16 mouse cellular contexts compared by ENCODE assay signal in genomic region chr7:141959133-141959532, GRCm38 (mm10). TPM values are rescaled to one million over a fixed set of nuclear protein-coding genes. Genes with fewer than 3 reads are reported as not detected.
DNase-seq lines count a peak whose midpoint lies in the region; ATAC-seq and TF ChIP-seq lines count a peak whose summit lies in the region.
"Had no signal": no experiment of that assay in that cellular context is flagged by ENCODE, and none has a peak within 500 bp of the region (broad histone marks: within the 10 kb centered on the region; RNA-seq: fewer than 3 reads in every experiment).

No protein-coding gene starts in this region.

- H3K9ac ChIP-seq in MEL (ENCODE audit: control insufficient read depth, low read depth, low read length, poor library complexity, severe bottlenecking) = no peak overlapping the region
- no peak overlapping the region for H3K9ac ChIP-seq in liver, postnatal 0 days (replicated peaks)
- H3K9ac ChIP-seq: embryonic facial prominence, embryonic 15.5 days; limb, embryonic 12.5 days had no signal

- peak; percentile 47 for DNase-seq in adrenal gland, postnatal 14 days
- no peak for DNase-seq in adrenal gland, postnatal 4 days (ENCODE audit: low spot score in 2 of 2)
- peak; percentile 75 to 76 for DNase-seq in kidney, postnatal 4 days
- DNase-seq in kidney, adult 2 months = no peak
- peak; percentile 34 for DNase-seq in MEL (ENCODE audit: low read depth, low spot score)
- peak; percentile 60 for DNase-seq in limb, embryonic 10.5 days (ENCODE audit: low spot score)
- DNase-seq in liver, postnatal 0 days = no peak
- no peak for DNase-seq in cerebellum, postnatal 10 days
- DNase-seq: B cell, adult 2 months; layer of hippocampus, adult 9-11 months; lung, postnatal 36 days had no signal

- no peak for TF ChIP-seq EP300 in MEL (IDR thresholded peaks at IDR 0.05; ENCODE audit: low read depth in 1 of 2, low read length in 2 of 2)
- no peak for TF ChIP-seq EP300 in liver, postnatal 0 days (IDR thresholded peaks at IDR 0.05; ENCODE audit: low read depth)

- no peak overlapping the region for H3K27ac ChIP-seq in kidney, adult 2 months (ENCODE audit: insufficient read depth, low read depth, low read length)
- H3K27ac ChIP-seq in MEL (ENCODE audit: control insufficient read depth, low read depth, low read length) = no peak overlapping the region
- H3K27ac ChIP-seq in limb, embryonic 10.5 days = no peak overlapping the region
- H3K27ac ChIP-seq in liver, postnatal 0 days (ENCODE audit: low read depth) = no peak overlapping the region
- H3K27ac ChIP-seq: embryonic facial prominence, embryonic 15.5 days; limb, embryonic 12.5 days had no signal

- TF ChIP-seq CTCF in kidney, adult 2 months (conservative IDR thresholded peaks at IDR 0.05; ENCODE audit: insufficient read depth, insufficient read length, low read depth, low read length) = no peak
- no peak for TF ChIP-seq CTCF in MEL (IDR thresholded peaks at IDR 0.05 in 2 of 3, conservative IDR thresholded peaks at IDR 0.05 in 1 of 3; ENCODE audit: control insufficient read depth in 1 of 3, insufficient read depth in 1 of 3, low read depth in 2 of 3, low read length in 3 of 3, poor library complexity in 1 of 3, severe bottlenecking in 1 of 3)
- no peak for TF ChIP-seq CTCF in liver, postnatal 0 days (IDR thresholded peaks at IDR 0.05; ENCODE audit: low read depth)

- no peaks in the 10 kb centered on the region for H3K79me2 ChIP-seq in MEL (ENCODE audit: control insufficient read depth, insufficient read depth, low read length, poor library complexity)

- TF ChIP-seq RAD21 in MEL (IDR thresholded peaks at IDR 0.05; ENCODE audit: low read depth, low read length) = no peak

- H3K9me3 ChIP-seq in MEL (replicated peaks; ENCODE audit: insufficient read depth, low read length) = no peaks in the 10 kb centered on the region
- H3K9me3 ChIP-seq in limb, embryonic 10.5 days (replicated peaks) = no peaks in the 10 kb centered on the region
- no peaks in the 10 kb centered on the region for H3K9me3 ChIP-seq in liver, postnatal 0 days (ENCODE audit: low read length)
- H3K9me3 ChIP-seq: embryonic facial prominence, embryonic 15.5 days; limb, embryonic 12.5 days had no signal

- H3K4me1 ChIP-seq in kidney, adult 2 months (ENCODE audit: control insufficient read depth, insufficient read depth, low read length) = no peaks in the 10 kb centered on the region
- H3K4me1 ChIP-seq in MEL (ENCODE audit: control insufficient read depth in 1 of 2, insufficient read depth in 2 of 2, low read length in 2 of 2) = no peaks in the 10 kb centered on the region
- no peaks in the 10 kb centered on the region for H3K4me1 ChIP-seq in limb, embryonic 10.5 days
- H3K4me1 ChIP-seq in liver, postnatal 0 days (ENCODE audit: insufficient read depth) = no peaks in the 10 kb centered on the region
- H3K4me1 ChIP-seq: embryonic facial prominence, embryonic 15.5 days; limb, embryonic 12.5 days had no signal

- H3K27me3 ChIP-seq in kidney, adult 2 months (replicated peaks; ENCODE audit: control insufficient read depth, insufficient read depth, low read length) = no peaks in the 10 kb centered on the region
- H3K27me3 ChIP-seq in MEL (ENCODE audit: control insufficient read depth in 1 of 2, insufficient read depth in 2 of 2, low read length in 2 of 2) = no peaks in the 10 kb centered on the region
- H3K27me3 ChIP-seq in limb, embryonic 10.5 days (ENCODE audit: low read depth, poor library complexity, severe bottlenecking) = peaks cover 6% of the 10 kb centered on the region
- 0 out of 2 replicates have a peak, but pooled peaks cover 3% of the 10 kb centered on the region for H3K27me3 ChIP-seq in liver, postnatal 0 days (ENCODE audit: insufficient read depth, low read length)

- no peak for ATAC-seq in liver, postnatal 0 days
- ATAC-seq: forebrain, embryonic 14.5 days; inflammation-experienced regulatory T-cells, adult 6 months; midbrain, embryonic 16.5 days had no signal

- TF ChIP-seq POLR2A in kidney, adult 2 months (IDR thresholded peaks at IDR 0.05; ENCODE audit: low read depth, low read length) = no peak
- TF ChIP-seq POLR2A in MEL (IDR thresholded peaks at IDR 0.05; ENCODE audit: control insufficient read depth in 1 of 2, insufficient read depth in 1 of 2, low read depth in 1 of 2, low read length in 2 of 2, poor library complexity in 1 of 2) = no peak

- 87% methylated on average over 1 of the region's 1 CpGs for WGBS in kidney, adult 2 months
- 85% methylated on average over 1 of the region's 1 CpGs for WGBS in limb, embryonic 10.5 days
- 73% methylated on average over 1 of the region's 1 CpGs for WGBS in liver, postnatal 0 days (ENCODE audit: insufficient replicate concordance)

- no peak overlapping the region for H3K4me3 ChIP-seq in kidney, adult 2 months (ENCODE audit: insufficient read depth, low read depth, low read length)
- H3K4me3 ChIP-seq in MEL (ENCODE audit: control insufficient read depth in 1 of 2, insufficient read depth in 1 of 2, low read depth in 2 of 2, low read length in 2 of 2) = no peak overlapping the region
- no peak overlapping the region for H3K4me3 ChIP-seq in limb, embryonic 10.5 days
- no peak overlapping the region for H3K4me3 ChIP-seq in liver, postnatal 0 days (ENCODE audit: low read depth, low read length)
- H3K4me3 ChIP-seq: embryonic facial prominence, embryonic 15.5 days; limb, embryonic 12.5 days had no signal

- no peak overlapping the region for H3K4me2 ChIP-seq in liver, postnatal 0 days (ENCODE audit: low read depth, low read length)
- H3K4me2 ChIP-seq: embryonic facial prominence, embryonic 15.5 days; limb, embryonic 12.5 days had no signal

- no peaks in the 10 kb centered on the region for H3K36me3 ChIP-seq in kidney, adult 2 months (ENCODE audit: control insufficient read depth, insufficient read depth, low read length)
- no peaks in the 10 kb centered on the region for H3K36me3 ChIP-seq in MEL (ENCODE audit: control insufficient read depth in 1 of 2, insufficient read depth in 2 of 2, low read length in 2 of 2)
- H3K36me3 ChIP-seq in limb, embryonic 10.5 days = no peaks in the 10 kb centered on the region
- H3K36me3 ChIP-seq in liver, postnatal 0 days (replicated peaks; ENCODE audit: insufficient read depth, low read length) = no peaks in the 10 kb centered on the region
- H3K36me3 ChIP-seq: embryonic facial prominence, embryonic 15.5 days; limb, embryonic 12.5 days had no signal

TF ChIP-seq in MEL, 35 proteins besides CTCF, POLR2A, EP300 and RAD21:
- TF ChIP-seq USF1 (IDR thresholded peaks at IDR 0.05; ENCODE audit: low read depth, low read length) = no peak
- no peak for TF ChIP-seq MAZ (IDR thresholded peaks at IDR 0.05; ENCODE audit: low read depth, low read length)
- no peak for TF ChIP-seq POLR2AphosphoS2 (IDR thresholded peaks at IDR 0.05; ENCODE audit: low read length)
- no peak for TF ChIP-seq RCOR1 (IDR thresholded peaks at IDR 0.05; ENCODE audit: low read depth, low read length)

RNA-seq across cellular contexts. Expression of gene Brsk2, which starts 9.6 kb away (rescaled TPM):
- 3.0 and 4.0 TPM in 2 replicates for total RNA-seq in adrenal gland, postnatal 14 days (2021)
- 1 to 10 TPM; 7.0 to 7.3 TPM for total RNA-seq in adrenal gland, postnatal 4 days (2021)
- polyA plus RNA-seq in kidney, adult 2 months (2012; rRNA removed) = 0.31 and 0.52 TPM in 2 replicates
- 0.19 and 0.39 TPM in 2 replicates for total RNA-seq in MEL (2012; rRNA removed)
- under 1 TPM in 1 of 2 experiments, not detected in 1; 0.13 TPM for polyA plus RNA-seq in MEL (2012; ENCODE audit: insufficient read depth in 1 of 2, insufficient read length in 2 of 2, low read depth in 1 of 2, low replicate concordance in 2 of 2, missing spikeins in 1 of 2)
- polyA plus RNA-seq in limb, embryonic 10.5 days (2016; fragmentation: Nextera tagmentation; extraction: Ambion mirVana) = 0.43 and 0.64 TPM in 2 replicates
- 0.06 and 0.13 TPM in 2 replicates for polyA plus RNA-seq in liver, postnatal 0 days (2015; fragmentation: Nextera tagmentation; extraction: Ambion mirVana)

RNA-seq across cellular contexts. Expression of gene Tollip, which starts 40.8 kb away (rescaled TPM):
- total RNA-seq in adrenal gland, postnatal 14 days (2021) = 47.8 and 52.5 TPM in 2 replicates
- total RNA-seq in adrenal gland, postnatal 4 days (2021) = 10 to 100 TPM; 54.1 to 57.8 TPM
- polyA plus RNA-seq in kidney, adult 2 months (2012; rRNA removed) = 86.2 and 92.3 TPM in 2 replicates
- total RNA-seq in MEL (2012; rRNA removed) = 33.3 and 35.6 TPM in 2 replicates
- 10 to 100 TPM; 53.4 to 63.8 TPM for polyA plus RNA-seq in MEL (2012; ENCODE audit: insufficient read depth in 1 of 2, insufficient read length in 2 of 2, low read depth in 1 of 2, low replicate concordance in 2 of 2, missing spikeins in 1 of 2)
- 41.1 and 45.7 TPM in 2 replicates for polyA plus RNA-seq in limb, embryonic 10.5 days (2016; fragmentation: Nextera tagmentation; extraction: Ambion mirVana)
- 15.5 and 18.7 TPM in 2 replicates for polyA plus RNA-seq in liver, postnatal 0 days (2015; fragmentation: Nextera tagmentation; extraction: Ambion mirVana)

Comparison
In these comparisons a context has a peak if more than half of its experiments do, and no peak if none do; other contexts are left out.
1. DNase-seq: peak in adrenal gland, postnatal 14 days (single experiment), kidney, postnatal 4 days (2 of 2), MEL (single experiment) and limb, embryonic 10.5 days (single experiment); none in adrenal gland, postnatal 4 days (0 of 2), kidney, adult 2 months (single experiment), liver, postnatal 0 days (single experiment) and cerebellum, postnatal 10 days (0 of 2).